Mouse (Mus musculus) heart, postnatal 25 days (tissue): ENCODE results near the gene Cav2. TPM values are rescaled to one million over a fixed set of nuclear protein-coding genes. Genes with fewer than 3 reads are reported as not detected.

Experiments
- DNase-seq: peaks from one replicate; pipeline ENCODE4 v3.0.0; 2022; ENCODE audit warnings: low spot score
- intact Hi-C: fragments of 180-260 bp; cut with DNase I; formaldehyde crosslinking; loops from one replicate; pipeline ENCODE4 v1.15.1; 2025
- total RNA-seq, 2 experiments: library from RNA; stranded (reverse); gene quantifications; 2 replicates each; pipeline ENCODE4 v1.2.3; 2021

Cav2 gene
- 10 to 100 TPM; 51.1 to 56.1 TPM for total RNA-seq

- peak; percentile 88 for DNase-seq
- intact Hi-C loops = loop anchor here (1.0 to 5.0 kb wide), 4 partner anchors 54 to 109 kb away; no protein-coding TSS in a partner anchor
Measured at GRCm38 (mm10) chr6:17280939-17281756, at the start of gene Cav2. TSS of gene Cav2 (plus strand) at chr6:17281185.

- no peak for DNase-seq
- intact Hi-C loops = no loop called here
Measured at GRCm38 (mm10) chr6:17239693-17240092, 41.3 kb upstream of the Cav2 start.

- no peak for DNase-seq
- intact Hi-C loops = no loop called here
Measured at GRCm38 (mm10) chr6:17241013-17241412, 40.0 kb upstream of the Cav2 start.

- intact Hi-C loops = no loop called here
- DNase-seq = no peak
Measured at GRCm38 (mm10) chr6:17246959-17247358, 34.0 kb upstream of the Cav2 start.

- intact Hi-C loops = no loop called here
- DNase-seq = no peak
Measured at GRCm38 (mm10) chr6:17247673-17248072, 33.3 kb upstream of the Cav2 start.

- no peak for DNase-seq
- intact Hi-C loops = no loop called here
Measured at GRCm38 (mm10) chr6:17248241-17248640, 32.7 kb upstream of the Cav2 start.

GRCm38 (mm10) chr6:17251958-17252357 lies 29.0 kb upstream of the Cav2 start:
- intact Hi-C loops = no loop called here
- DNase-seq = no peak

- no peak for DNase-seq
- intact Hi-C loops = no loop called here
Measured at GRCm38 (mm10) chr6:17258142-17258541, 22.8 kb upstream of the Cav2 start.

GRCm38 (mm10) chr6:17258911-17259310 lies 22.1 kb upstream of the Cav2 start:
- intact Hi-C loops = no loop called here
- DNase-seq = no peak

- no peak for DNase-seq
- intact Hi-C loops = no loop called here
Measured at GRCm38 (mm10) chr6:17262786-17263185, 18.2 kb upstream of the Cav2 start.

- intact Hi-C loops = no loop called here
- no peak for DNase-seq
Measured at GRCm38 (mm10) chr6:17265043-17265442, 15.9 kb upstream of the Cav2 start.

- intact Hi-C loops = no loop called here
- no peak for DNase-seq
Measured at GRCm38 (mm10) chr6:17266466-17266865, 14.5 kb upstream of the Cav2 start.

GRCm38 (mm10) chr6:17278366-17278765 lies 2.6 kb upstream of the Cav2 start:
- intact Hi-C loops = no loop called here
- no peak for DNase-seq

GRCm38 (mm10) chr6:17281757-17282092 lies 740 bp downstream of the Cav2 start:
- DNase-seq = peak; percentile 3

GRCm38 (mm10) chr6:17282159-17282558 lies 1.2 kb downstream of the Cav2 start:
- DNase-seq = peak; percentile 34
- intact Hi-C loops = loop anchor here (1.0 to 5.0 kb wide), 2 partner anchors 25 to 55 kb away; no protein-coding TSS in a partner anchor

More at GRCm38 (mm10) chr6:17281757-17282092, 740 bp downstream of the Cav2 start:
- intact Hi-C loops = loop anchor here (1.0 to 5.0 kb wide), 5 partner anchors 26 to 109 kb away; no protein-coding TSS in a partner anchor

- intact Hi-C loops = loop anchor here (5.0 kb wide), 1 partner anchor 57 kb away; no protein-coding TSS in a partner anchor
Measured at GRCm38 (mm10) chr6:17283834-17284233, 2.8 kb downstream of the Cav2 start.

GRCm38 (mm10) chr6:17286381-17286780 lies 5.4 kb downstream of the Cav2 start:
- no peak for DNase-seq
- intact Hi-C loops = no loop called here

More at GRCm38 (mm10) chr6:17283834-17284233, 2.8 kb downstream of the Cav2 start:
- DNase-seq = no peak

GRCm38 (mm10) chr6:17295116-17295515 lies 14.1 kb downstream of the Cav2 start:
- no peak for DNase-seq
- intact Hi-C loops = no loop called here

- DNase-seq = peak; percentile 76
- intact Hi-C loops = loop anchor here (2.0 kb wide), 5 partner anchors 53 to 195 kb away; no protein-coding TSS in a partner anchor
Measured at GRCm38 (mm10) chr6:17305954-17306601, 25.1 kb downstream of the Cav2 start, which contains the start of gene Cav1. TSS of gene Cav1 (plus strand) at chr6:17306335.

GRCm38 (mm10) chr6:17306602-17307325 lies 25.8 kb downstream of the Cav2 start:
- peak; percentile 9 for DNase-seq
- intact Hi-C loops = loop anchor here (1.0 to 2.0 kb wide), 6 partner anchors 24 to 196 kb away; no protein-coding TSS in a partner anchor
